Mouse (Mus musculus): ENCODE results near the gene Card11. TPM values are rescaled to one million over a fixed set of nuclear protein-coding genes. Genes with fewer than 3 reads are reported as not detected.
A peak's percentile ranks its signal among the peaks of the same experiment; 100 is the strongest.

The Card11 gene
- polyA plus RNA-seq, 1 experiment from 2014 or later = 0.14 TPM

GRCm38 (mm10) chr5:140857432-140858154 lies 142.8 kb downstream of the Card11 start:
- WGBS = 56% methylated on average over 8 of the region's 8 CpGs
- H3K4me2 ChIP-seq (replicated peaks; ENCODE audit: low read depth, low read length) = no peak overlapping the region
- no peaks in the 10 kb centered on the region for H3K27me3 ChIP-seq (ENCODE audit: control insufficient read depth, insufficient read depth, low read length)
- no peak overlapping the region for H3K9ac ChIP-seq (ENCODE audit: low read depth, low read length)
- H3K9me3 ChIP-seq (ENCODE audit: control insufficient read depth, low read length) = no peaks in the 10 kb centered on the region
- H3K36me3 ChIP-seq (ENCODE audit: control insufficient read depth, insufficient read depth, low read length) = no peaks in the 10 kb centered on the region
- H3K4me1 ChIP-seq (replicated peaks; ENCODE audit: control insufficient read depth, insufficient read depth, low read length) = no peaks in the 10 kb centered on the region
- ATAC-seq (ENCODE audit: low FRiP score) (no peak), DNase-seq (ENCODE audit: low spot score) (no peak)
- H3K27ac ChIP-seq (ENCODE audit: low read depth, low read length) = no peak overlapping the region
- H3K4me3 ChIP-seq (ENCODE audit: low read depth, low read length) = no peak overlapping the region

DNA sequence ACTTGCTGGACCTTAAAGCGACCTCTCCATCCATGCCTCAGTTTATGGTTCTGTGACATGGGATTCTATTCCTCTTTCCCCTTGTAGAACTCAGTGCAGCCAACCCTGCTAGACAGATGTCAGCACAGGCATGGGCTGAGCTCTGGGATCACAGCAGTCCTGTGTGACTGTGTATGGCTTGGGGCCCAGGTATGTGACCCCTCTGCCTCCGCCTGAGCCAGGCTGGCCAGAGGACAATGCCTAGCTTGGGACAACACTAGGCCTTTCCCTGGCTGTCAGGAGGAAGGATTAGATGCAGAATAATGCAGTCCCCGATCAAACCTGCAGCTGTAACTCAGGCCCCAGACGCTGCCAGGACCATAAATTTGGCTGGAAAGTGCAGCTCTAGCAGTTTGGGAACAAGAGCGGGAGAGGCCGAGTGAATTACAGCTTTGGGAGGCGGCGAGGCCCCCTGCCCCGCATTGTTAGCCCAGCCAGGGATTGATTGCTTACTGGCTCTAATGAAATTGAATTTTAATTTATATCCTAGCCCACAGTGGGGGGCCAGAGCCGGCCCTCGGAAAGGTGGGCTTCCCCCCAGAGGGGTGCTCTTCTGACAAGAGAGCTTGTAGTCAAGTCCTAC lies 144.4 kb downstream of the Card11 start:
- Histone ChIP-seq H3K9me3 (ENCODE audit: control insufficient read depth, low read length) (no peaks in the 10 kb centered on the region), H3K4me1 (replicated peaks; ENCODE audit: control insufficient read depth, insufficient read depth, low read length) (no peaks in the 10 kb centered on the region), H3K4me2 (replicated peaks; ENCODE audit: low read depth, low read length) (no peak overlapping the region), H3K27me3 (ENCODE audit: control insufficient read depth, insufficient read depth, low read length) (no peaks in the 10 kb centered on the region), H3K4me3 (ENCODE audit: low read depth, low read length) (no peak overlapping the region), H3K27ac (ENCODE audit: low read depth, low read length) (no peak overlapping the region), H3K36me3 (ENCODE audit: control insufficient read depth, insufficient read depth, low read length) (no peaks in the 10 kb centered on the region), H3K9ac (ENCODE audit: low read depth, low read length) (no peak overlapping the region)
- 63% methylated on average over 11 of the region's 11 CpGs for WGBS
- ATAC-seq (ENCODE audit: low FRiP score) (no peak), DNase-seq (ENCODE audit: low spot score) (no peak)

DNA sequence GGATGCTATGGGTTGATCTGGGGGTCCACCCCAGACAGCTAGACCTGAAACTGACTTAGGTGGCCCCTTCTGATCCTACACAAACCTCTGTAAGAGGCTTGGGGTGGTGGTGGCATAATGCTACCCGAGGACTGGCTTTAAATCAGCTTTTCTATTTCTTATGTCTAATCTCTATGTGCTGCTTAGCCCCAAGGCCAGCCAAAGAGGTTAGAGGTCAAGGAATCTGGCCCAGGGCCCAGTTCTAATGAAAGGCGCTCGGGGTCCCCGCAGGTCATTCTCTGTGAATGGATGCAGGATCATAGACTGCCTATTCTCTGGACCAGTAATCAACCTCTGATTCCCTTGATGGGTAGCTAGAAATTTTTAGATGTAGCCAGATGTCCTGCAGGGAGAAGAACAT lies 145.7 kb downstream of the Card11 start:
- ATAC-seq (ENCODE audit: low FRiP score) = no peak
- no peak overlapping the region for H3K27ac ChIP-seq (ENCODE audit: low read depth, low read length)
- WGBS = 77% methylated on average over 4 of the region's 4 CpGs

GRCm38 (mm10) chr5:140853723-140854122 lies 146.7 kb downstream of the Card11 start:
- H3K9ac ChIP-seq (ENCODE audit: low read depth, low read length) = no peak overlapping the region
- no peaks in the 10 kb centered on the region for H3K4me1 ChIP-seq (replicated peaks; ENCODE audit: control insufficient read depth, insufficient read depth, low read length)
- DNase-seq (ENCODE audit: low spot score) (no peak), ATAC-seq (ENCODE audit: low FRiP score) (no peak)
- no peak overlapping the region for H3K4me3 ChIP-seq (ENCODE audit: low read depth, low read length)
- H3K27me3 ChIP-seq (ENCODE audit: control insufficient read depth, insufficient read depth, low read length) = no peaks in the 10 kb centered on the region
- 88% methylated on average over 5 of the region's 5 CpGs for WGBS
- no peaks in the 10 kb centered on the region for H3K36me3 ChIP-seq (ENCODE audit: control insufficient read depth, insufficient read depth, low read length)
- no peak overlapping the region for H3K4me2 ChIP-seq (replicated peaks; ENCODE audit: low read depth, low read length)
- H3K9me3 ChIP-seq (ENCODE audit: control insufficient read depth, low read length) = no peaks in the 10 kb centered on the region
- H3K27ac ChIP-seq (ENCODE audit: low read depth, low read length) = no peak overlapping the region

More for the DNA sequence above, 145.7 kb downstream of the Card11 start:
- no peaks in the 10 kb centered on the region for H3K27me3 ChIP-seq (ENCODE audit: control insufficient read depth, insufficient read depth, low read length)
- no peak overlapping the region for H3K4me2 ChIP-seq (replicated peaks; ENCODE audit: low read depth, low read length)
- DNase-seq (ENCODE audit: low spot score) = no peak
- no peak overlapping the region for H3K9ac ChIP-seq (ENCODE audit: low read depth, low read length)
- no peaks in the 10 kb centered on the region for H3K4me1 ChIP-seq (replicated peaks; ENCODE audit: control insufficient read depth, insufficient read depth, low read length)
- H3K36me3 ChIP-seq (ENCODE audit: control insufficient read depth, insufficient read depth, low read length) = no peaks in the 10 kb centered on the region
- H3K9me3 ChIP-seq (ENCODE audit: control insufficient read depth, low read length) = no peaks in the 10 kb centered on the region
- H3K4me3 ChIP-seq (ENCODE audit: low read depth, low read length) = no peak overlapping the region

DNA sequence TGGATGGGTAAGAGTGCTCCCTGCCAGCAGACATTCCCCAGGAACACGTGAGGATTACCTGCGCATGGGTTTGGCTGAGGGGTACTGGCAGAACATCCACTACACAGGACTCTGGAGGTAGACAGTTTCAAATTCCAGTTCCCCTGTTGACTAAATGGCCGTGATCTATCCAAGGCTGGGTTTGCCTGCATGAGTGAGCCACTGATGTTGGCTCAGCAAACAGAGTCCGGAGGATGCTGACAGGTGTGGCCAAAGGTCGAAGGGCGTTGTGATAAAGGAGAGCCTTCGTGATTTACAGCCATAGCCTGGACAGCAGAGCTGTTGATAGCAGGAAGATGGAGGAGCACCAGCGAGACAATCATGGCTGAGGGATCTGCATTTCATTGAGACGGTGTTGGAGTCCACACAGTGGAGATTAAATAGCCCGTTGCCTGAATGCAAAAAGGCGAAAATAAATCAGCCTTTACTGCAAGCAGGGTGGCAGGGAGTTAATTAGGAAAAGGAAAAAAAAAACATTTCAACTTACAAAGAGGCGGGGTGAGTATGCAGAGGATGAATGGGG lies 147.9 kb downstream of the Card11 start:
- Histone ChIP-seq H3K4me2 (replicated peaks; ENCODE audit: low read depth, low read length) (no peak overlapping the region), H3K4me3 (ENCODE audit: low read depth, low read length) (no peak overlapping the region), H3K9ac (ENCODE audit: low read depth, low read length) (no peak overlapping the region), H3K9me3 (ENCODE audit: control insufficient read depth, low read length) (no peaks in the 10 kb centered on the region), H3K27me3 (ENCODE audit: control insufficient read depth, insufficient read depth, low read length) (no peaks in the 10 kb centered on the region), H3K4me1 (replicated peaks; ENCODE audit: control insufficient read depth, insufficient read depth, low read length) (no peaks in the 10 kb centered on the region; the same call in 1 of the 2 replicates), H3K36me3 (ENCODE audit: control insufficient read depth, insufficient read depth, low read length) (no peaks in the 10 kb centered on the region), H3K27ac (ENCODE audit: low read depth, low read length) (no peak overlapping the region)
- WGBS = 82% methylated on average over 12 of the region's 12 CpGs
- ATAC-seq (ENCODE audit: low FRiP score) (no peak), DNase-seq (ENCODE audit: low spot score) (no peak)

GRCm38 (mm10) chr5:140847300-140847729 lies 153.1 kb downstream of the Card11 start:
- WGBS = 11% methylated on average over 5 of the region's 5 CpGs
- no peaks in the 10 kb centered on the region for H3K36me3 ChIP-seq (ENCODE audit: control insufficient read depth, insufficient read depth, low read length)
- ATAC-seq (ENCODE audit: low FRiP score) = peak; percentile 68
- peak; percentile 79 for DNase-seq (ENCODE audit: low spot score)
- H3K4me1 ChIP-seq (replicated peaks; ENCODE audit: control insufficient read depth, insufficient read depth, low read length) = no peaks in the 10 kb centered on the region; the same call in 1 of the 2 replicates
- H3K9me3 ChIP-seq (ENCODE audit: control insufficient read depth, low read length) = no peaks in the 10 kb centered on the region
- 0 out of 2 replicates have a peak overlapping the region, but pooled peaks have one; percentile 10 for H3K27ac ChIP-seq (ENCODE audit: low read depth, low read length)
- no peaks in the 10 kb centered on the region for H3K27me3 ChIP-seq (ENCODE audit: control insufficient read depth, insufficient read depth, low read length)
- H3K9ac ChIP-seq (ENCODE audit: low read depth, low read length) = no peak overlapping the region
- no peak overlapping the region for H3K4me3 ChIP-seq (ENCODE audit: low read depth, low read length)
- H3K4me2 ChIP-seq (replicated peaks; ENCODE audit: low read depth, low read length) = no peak overlapping the region

- no peak overlapping the region for H3K4me2 ChIP-seq (replicated peaks; ENCODE audit: low read depth, low read length)
- DNase-seq (ENCODE audit: low spot score) (no peak), ATAC-seq (ENCODE audit: low FRiP score) (no peak)
- H3K9ac ChIP-seq (ENCODE audit: low read depth, low read length) = no peak overlapping the region
- 76% methylated on average over 4 of the region's 4 CpGs for WGBS
- no peaks in the 10 kb centered on the region for H3K27me3 ChIP-seq (ENCODE audit: control insufficient read depth, insufficient read depth, low read length)
- no peaks in the 10 kb centered on the region for H3K36me3 ChIP-seq (ENCODE audit: control insufficient read depth, insufficient read depth, low read length)
- no peaks in the 10 kb centered on the region for H3K4me1 ChIP-seq (replicated peaks; ENCODE audit: control insufficient read depth, insufficient read depth, low read length)
- no peaks in the 10 kb centered on the region for H3K9me3 ChIP-seq (ENCODE audit: control insufficient read depth, low read length)
- no peak overlapping the region for H3K4me3 ChIP-seq (ENCODE audit: low read depth, low read length)
- H3K27ac ChIP-seq (ENCODE audit: low read depth, low read length) = no peak overlapping the region
Observed at GRCm38 (mm10) chr5:140841942-140842341, 158.4 kb downstream of the Card11 start.

- no peak overlapping the region for H3K27ac ChIP-seq (ENCODE audit: low read depth, low read length)
- H3K9me3 ChIP-seq (ENCODE audit: control insufficient read depth, low read length) = no peaks in the 10 kb centered on the region
- H3K4me1 ChIP-seq (replicated peaks; ENCODE audit: control insufficient read depth, insufficient read depth, low read length) = peaks cover 5% of the 10 kb centered on the region; the same call in 1 of the 2 replicates
- no peak overlapping the region for H3K9ac ChIP-seq (ENCODE audit: low read depth, low read length)
- H3K4me2 ChIP-seq (replicated peaks; ENCODE audit: low read depth, low read length) = peak overlapping the region; percentile 21
- no peaks in the 10 kb centered on the region for H3K36me3 ChIP-seq (ENCODE audit: control insufficient read depth, insufficient read depth, low read length)
- ATAC-seq (ENCODE audit: low FRiP score) (no peak), DNase-seq (ENCODE audit: low spot score) (no peak)
- WGBS = 78% methylated on average over 8 of the region's 8 CpGs
- H3K27me3 ChIP-seq (ENCODE audit: control insufficient read depth, insufficient read depth, low read length) = no peaks in the 10 kb centered on the region
- H3K4me3 ChIP-seq (ENCODE audit: low read depth, low read length) = peak overlapping the region; percentile 18; the same call in 1 of the 2 replicates
Observed at GRCm38 (mm10) chr5:140831064-140831431, 169.3 kb downstream of the Card11 start.
